Mouse (Mus musculus): Measurements from ENCODE around the gene Ccdc9b.

Gene Ccdc9b

DNA sequence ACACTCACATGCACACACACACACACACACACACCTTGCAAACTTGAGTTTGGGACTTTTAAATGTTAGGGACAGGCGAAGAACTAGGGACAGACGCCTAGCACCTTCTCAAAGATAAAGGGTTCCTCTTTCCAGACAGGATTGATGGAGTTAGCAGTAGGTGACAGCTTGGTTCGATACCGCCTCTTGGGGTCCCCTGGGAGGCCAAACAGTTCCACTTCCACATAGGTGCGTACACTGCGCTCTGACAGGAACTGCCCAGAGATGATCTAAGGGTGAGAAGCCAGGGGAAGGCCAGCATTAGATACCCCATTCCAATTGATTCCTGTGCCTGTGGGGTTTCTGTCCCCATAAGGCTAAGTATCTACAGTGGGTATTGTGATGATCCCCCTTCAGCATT lies 48.8 kb downstream of the Ccdc9b start:
- no peak for DNase-seq (ENCODE audit: low read depth, low spot score)

DNA sequence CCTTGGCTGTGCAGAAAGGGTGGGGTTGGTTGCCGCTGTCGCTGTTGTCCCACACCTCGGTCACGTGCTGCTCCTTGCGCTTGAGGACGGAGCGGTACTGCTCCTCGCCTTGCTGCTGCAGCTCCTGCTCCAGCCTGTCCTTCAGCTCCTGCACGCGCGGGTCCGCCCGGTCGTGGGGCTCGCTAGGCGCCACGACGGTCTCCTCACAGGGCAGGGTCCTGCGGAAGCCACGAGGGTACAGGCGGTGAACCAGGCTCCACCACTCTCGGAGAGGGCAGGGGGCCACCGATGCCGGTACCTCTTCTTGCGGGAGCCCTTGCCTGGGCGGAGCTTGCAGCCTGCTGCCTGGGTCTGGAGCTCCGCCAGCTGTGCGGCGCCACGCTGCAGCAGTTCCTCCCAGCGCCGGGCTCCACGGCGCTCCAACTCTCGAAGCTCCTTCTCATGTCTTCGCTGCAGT lies 51.4 kb downstream of the Ccdc9b start:
- no peak for DNase-seq (ENCODE audit: low read depth, low spot score)

DNA sequence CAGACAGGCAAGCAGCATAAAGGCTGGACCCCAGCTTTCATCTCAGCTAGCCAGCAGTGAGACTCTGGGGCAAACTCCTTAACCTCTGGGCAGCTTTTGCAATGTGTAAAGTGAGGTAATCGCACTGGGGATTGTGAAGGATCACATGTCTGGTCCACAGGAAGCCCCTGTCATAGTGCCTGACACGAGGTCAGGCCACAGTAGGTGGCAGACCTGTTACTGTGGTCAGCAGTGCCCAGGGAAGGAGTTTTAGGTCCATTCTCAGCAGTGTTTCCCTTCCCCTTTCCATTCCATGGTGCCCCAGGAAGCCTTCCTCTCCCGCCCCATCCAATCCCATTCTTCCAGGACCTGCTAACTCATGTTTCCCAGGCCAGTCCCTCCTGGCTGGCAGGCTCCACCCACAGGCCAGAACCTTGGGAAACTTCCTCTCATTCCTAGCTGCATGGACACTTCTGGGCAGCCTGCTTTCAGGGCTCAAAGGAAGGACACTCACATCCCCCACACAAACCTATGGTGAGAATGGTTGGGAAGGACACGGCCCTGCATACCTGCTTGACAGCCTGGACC lies 52.7 kb downstream of the Ccdc9b start:
- DNase-seq (ENCODE audit: low read depth, low spot score): peak; percentile 30

DNA sequence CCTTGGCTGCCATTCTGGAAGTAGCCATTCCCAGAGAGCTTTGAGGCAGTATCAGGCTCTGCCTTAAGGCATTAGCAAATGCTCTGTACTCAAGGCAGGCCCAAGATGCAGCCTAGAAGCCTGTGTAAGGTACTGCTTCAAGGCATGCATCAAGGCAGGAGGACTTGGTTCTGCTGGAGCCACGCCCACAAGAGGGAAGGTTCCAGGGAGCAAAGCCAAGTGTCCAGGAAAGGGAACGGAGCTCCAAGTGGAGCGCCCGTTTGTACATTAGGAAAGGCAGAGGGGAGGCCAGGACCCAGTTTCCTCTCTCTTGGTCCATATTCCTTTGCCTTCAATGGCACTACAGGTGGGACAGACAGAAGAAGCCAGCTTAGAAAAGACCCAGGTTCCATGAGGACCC lies 54.0 kb downstream of the Ccdc9b start:
- no peak for DNase-seq (ENCODE audit: low read depth, low spot score)

DNA sequence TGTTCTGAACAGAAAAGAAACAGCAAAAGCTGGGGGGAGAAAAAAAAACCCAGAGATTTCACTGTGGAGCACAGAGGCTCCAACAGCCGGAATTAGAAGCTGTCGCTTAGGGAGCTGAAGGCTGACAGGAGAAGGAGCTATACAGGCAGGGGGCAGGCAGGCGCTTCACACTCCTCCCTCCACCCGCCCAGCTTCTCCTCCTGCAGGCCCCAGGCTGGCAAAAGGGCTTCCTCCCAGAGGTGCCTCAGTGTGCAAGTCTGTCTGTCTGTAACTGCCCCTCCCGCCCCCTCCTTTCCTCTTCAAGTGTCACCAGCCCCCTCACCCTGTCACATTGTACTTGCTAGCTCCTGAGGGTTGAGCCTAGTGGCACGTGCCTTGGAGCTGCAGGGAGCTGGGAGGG lies 56.0 kb downstream of the Ccdc9b start:
- DNase-seq (ENCODE audit: low read depth, low spot score): no peak

Data from 3T3-L1 (cell line).